Mouse (Mus musculus): ENCODE results near the gene Laptm5. TPM values are rescaled to one million over a fixed set of nuclear protein-coding genes. Genes with fewer than 3 reads are reported as not detected.

Gene Laptm5
- polyA plus RNA-seq, 1 experiment from 2014 or later: 21.6 TPM

DNA sequence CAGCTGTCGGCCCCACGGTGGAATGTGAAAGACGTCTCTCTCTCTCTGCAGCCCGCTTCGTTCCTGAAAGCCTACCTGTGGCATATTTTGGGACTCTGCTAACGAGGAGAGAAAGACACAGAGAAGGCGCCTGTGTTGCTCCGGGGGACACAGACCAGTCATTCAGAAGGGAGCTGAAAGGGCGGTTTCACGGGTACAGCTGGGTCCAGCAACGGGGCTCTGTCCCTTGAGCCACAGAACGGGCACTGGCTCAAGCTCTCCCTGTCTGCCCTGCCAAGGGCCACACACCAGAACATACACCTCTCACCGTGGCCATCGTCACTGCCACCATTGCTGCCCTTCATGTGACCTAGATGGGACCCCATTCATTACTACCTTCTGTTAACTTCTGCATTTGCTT is 29.7 kb downstream of the Laptm5 start:
- no peak for ATAC-seq (ENCODE audit: low FRiP score, low TSS enrichment)
- Histone ChIP-seq H3K4me2 (replicated peaks; ENCODE audit: low read depth, low read length) (no peak overlapping the region), H3K27me3 (ENCODE audit: insufficient read depth, low read length) (no peaks in the 10 kb centered on the region; the same call in 1 of the 2 replicates), H3K27ac (ENCODE audit: low read length) (no peak overlapping the region), H3K9ac (replicated peaks; ENCODE audit: low read length) (no peak overlapping the region), H3K4me1 (ENCODE audit: insufficient read depth, low read length) (no peaks in the 10 kb centered on the region), H3K9me3 (ENCODE audit: low read length) (no peaks in the 10 kb centered on the region), H3K4me3 (ENCODE audit: low read length) (no peak overlapping the region), H3K36me3 (ENCODE audit: insufficient read depth, low read length) (no peaks in the 10 kb centered on the region)
- WGBS: 65% methylated on average over 14 of the region's 14 CpGs

DNA sequence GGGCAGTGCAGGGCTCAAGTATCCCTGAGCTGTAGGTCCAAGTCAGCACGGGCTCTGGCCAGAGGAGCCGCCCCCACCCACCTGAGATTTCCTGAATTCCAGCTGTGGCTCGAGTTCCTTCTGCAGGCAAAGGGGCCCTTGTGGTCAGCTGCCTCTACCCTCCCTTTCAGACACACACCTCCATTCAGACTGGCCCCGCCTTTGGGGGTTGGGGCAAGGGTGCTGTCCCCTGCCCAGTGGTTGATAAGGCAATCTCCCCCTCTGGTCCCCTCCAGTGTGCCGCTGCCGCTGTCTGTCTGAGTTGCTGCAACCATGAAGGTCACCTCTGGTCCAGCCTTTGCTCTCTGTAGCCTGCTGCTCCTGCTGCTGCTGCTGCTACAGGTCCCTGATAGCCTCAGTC is 31.2 kb downstream of the Laptm5 start, which contains the start of gene Matn1:
Gene Matn1, plus strand, starts transcription at position 274 of the 400 bp plus-strand sequence.
- Histone ChIP-seq H3K9me3 (ENCODE audit: low read length) (no peaks in the 10 kb centered on the region), H3K27me3 (ENCODE audit: insufficient read depth, low read length) (no peaks in the 10 kb centered on the region; the same call in 1 of the 2 replicates), H3K4me1 (ENCODE audit: insufficient read depth, low read length) (no peaks in the 10 kb centered on the region), H3K27ac (ENCODE audit: low read length) (no peak within 1 kb of the TSS), H3K36me3 (ENCODE audit: insufficient read depth, low read length) (no peaks in the 10 kb centered on the region), H3K9ac (replicated peaks; ENCODE audit: low read length) (no peak within 1 kb of the TSS), H3K4me3 (ENCODE audit: low read length) (no peak within 1 kb of the TSS), H3K4me2 (replicated peaks; ENCODE audit: low read depth, low read length) (no peak within 1 kb of the TSS)
- no peak for ATAC-seq (ENCODE audit: low FRiP score, low TSS enrichment)
- WGBS: 28% methylated on average over 6 of the region's 6 CpGs

DNA sequence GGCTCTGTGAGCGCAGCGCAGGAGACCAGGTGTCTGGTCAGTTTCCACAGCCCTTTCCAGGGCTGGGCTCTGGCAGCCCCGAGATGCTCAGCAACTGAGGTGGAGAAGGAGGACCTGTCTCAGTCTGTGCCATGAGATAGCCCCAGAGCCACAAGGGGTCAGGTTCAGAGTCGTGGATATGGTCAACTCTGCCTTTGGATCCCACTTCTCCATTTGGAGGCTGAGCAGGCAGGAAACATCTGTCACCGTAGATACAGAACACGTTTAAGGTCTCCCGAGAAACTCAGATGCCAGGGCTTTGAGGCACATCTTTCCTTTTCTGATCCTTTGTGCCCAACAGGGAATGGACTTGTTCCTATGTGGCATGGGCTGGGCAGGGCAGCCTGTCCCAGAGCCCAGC is 31.9 kb downstream of the Laptm5 start:
- H3K4me3 ChIP-seq (ENCODE audit: low read length): no peak overlapping the region
- H3K4me1 ChIP-seq (ENCODE audit: insufficient read depth, low read length): no peaks in the 10 kb centered on the region
- WGBS: 75% methylated on average over 7 of the region's 7 CpGs
- no peak for ATAC-seq (ENCODE audit: low FRiP score, low TSS enrichment)
- no peaks in the 10 kb centered on the region for H3K9me3 ChIP-seq (ENCODE audit: low read length)
- no peak overlapping the region for H3K4me2 ChIP-seq (replicated peaks; ENCODE audit: low read depth, low read length)
- no peaks in the 10 kb centered on the region; the same call in 1 of the 2 replicates for H3K27me3 ChIP-seq (ENCODE audit: insufficient read depth, low read length)
- H3K9ac ChIP-seq (replicated peaks; ENCODE audit: low read length): no peak overlapping the region
- H3K36me3 ChIP-seq (ENCODE audit: insufficient read depth, low read length): no peaks in the 10 kb centered on the region
- H3K27ac ChIP-seq (ENCODE audit: low read length): no peak overlapping the region

DNA sequence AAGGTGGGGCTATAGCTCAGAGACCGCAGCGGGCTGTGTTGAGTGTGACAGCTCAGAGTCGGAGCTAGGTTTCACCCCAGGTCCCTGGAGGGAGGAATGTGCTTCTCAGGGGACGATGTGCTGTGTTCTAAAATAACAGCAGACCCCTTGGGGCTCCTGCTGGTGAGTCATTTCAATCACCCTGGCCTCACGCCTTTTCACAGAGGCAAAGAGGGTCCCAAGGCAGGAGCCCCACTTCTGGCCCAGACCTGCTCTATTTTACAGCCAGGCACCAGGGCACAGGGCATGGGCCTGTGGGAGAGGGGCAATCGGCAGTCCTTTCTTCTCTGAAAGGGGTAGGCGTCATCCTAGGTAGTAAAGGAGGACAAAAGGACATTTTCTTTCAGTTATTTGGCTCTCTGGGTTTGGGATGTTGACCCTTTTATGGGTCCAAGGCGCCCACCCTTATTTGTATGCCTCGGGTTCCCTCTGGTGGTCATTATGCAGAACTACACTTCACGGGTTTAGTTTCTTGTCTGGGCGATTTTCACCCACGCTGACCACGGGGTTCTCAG is 34.2 kb downstream of the Laptm5 start:
- no peak for ATAC-seq (ENCODE audit: low FRiP score, low TSS enrichment)
- H3K9me3 ChIP-seq (ENCODE audit: low read length): no peaks in the 10 kb centered on the region
- H3K9ac ChIP-seq (replicated peaks; ENCODE audit: low read length): no peak overlapping the region
- H3K4me1 ChIP-seq (ENCODE audit: insufficient read depth, low read length): no peaks in the 10 kb centered on the region
- H3K27ac ChIP-seq (ENCODE audit: low read length): no peak overlapping the region
- 15% methylated on average over 13 of the region's 13 CpGs for WGBS
- H3K4me3 ChIP-seq (ENCODE audit: low read length): no peak overlapping the region
- no peaks in the 10 kb centered on the region; the same call in 1 of the 2 replicates for H3K27me3 ChIP-seq (ENCODE audit: insufficient read depth, low read length)
- no peaks in the 10 kb centered on the region for H3K36me3 ChIP-seq (ENCODE audit: insufficient read depth, low read length)
- H3K4me2 ChIP-seq (replicated peaks; ENCODE audit: low read depth, low read length): no peak overlapping the region

DNA sequence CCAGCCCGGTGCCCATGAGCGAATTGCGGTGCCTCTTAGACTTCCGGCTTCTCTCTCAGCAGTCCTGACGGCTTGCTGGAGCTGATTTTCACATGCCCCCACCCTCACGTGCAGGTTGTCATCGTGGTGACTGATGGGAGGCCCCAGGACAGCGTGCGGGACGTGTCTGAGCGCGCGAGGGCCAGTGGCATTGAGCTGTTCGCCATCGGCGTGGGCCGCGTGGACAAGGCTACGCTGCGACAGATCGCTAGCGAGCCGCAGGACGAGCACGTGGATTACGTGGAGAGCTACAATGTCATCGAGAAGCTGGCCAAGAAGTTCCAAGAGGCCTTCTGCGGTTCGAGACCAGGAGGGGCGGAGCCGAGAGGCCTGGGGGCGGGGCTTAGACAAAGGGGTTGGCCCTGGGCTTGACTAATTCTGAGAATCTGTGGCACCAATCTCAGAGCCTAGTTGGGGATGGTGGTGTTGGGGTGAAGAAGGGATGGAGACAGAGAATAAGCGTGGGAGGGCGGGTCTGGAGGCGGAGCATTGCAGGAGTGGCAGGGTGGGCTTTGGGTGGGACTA is 37.0 kb downstream of the Laptm5 start:
- Histone ChIP-seq H3K4me2 (replicated peaks; ENCODE audit: low read depth, low read length) (no peak overlapping the region), H3K27ac (ENCODE audit: low read length) (no peak overlapping the region), H3K4me1 (ENCODE audit: insufficient read depth, low read length) (no peaks in the 10 kb centered on the region), H3K36me3 (ENCODE audit: insufficient read depth, low read length) (no peaks in the 10 kb centered on the region), H3K27me3 (ENCODE audit: insufficient read depth, low read length) (no peaks in the 10 kb centered on the region; the same call in 1 of the 2 replicates), H3K9ac (replicated peaks; ENCODE audit: low read length) (no peak overlapping the region), H3K9me3 (ENCODE audit: low read length) (no peaks in the 10 kb centered on the region), H3K4me3 (ENCODE audit: low read length) (no peak overlapping the region)
- 82% methylated on average over 35 of the region's 35 CpGs for WGBS
- no peak; the same call in 1 of the 2 replicates for ATAC-seq (ENCODE audit: low FRiP score, low TSS enrichment)

DNA sequence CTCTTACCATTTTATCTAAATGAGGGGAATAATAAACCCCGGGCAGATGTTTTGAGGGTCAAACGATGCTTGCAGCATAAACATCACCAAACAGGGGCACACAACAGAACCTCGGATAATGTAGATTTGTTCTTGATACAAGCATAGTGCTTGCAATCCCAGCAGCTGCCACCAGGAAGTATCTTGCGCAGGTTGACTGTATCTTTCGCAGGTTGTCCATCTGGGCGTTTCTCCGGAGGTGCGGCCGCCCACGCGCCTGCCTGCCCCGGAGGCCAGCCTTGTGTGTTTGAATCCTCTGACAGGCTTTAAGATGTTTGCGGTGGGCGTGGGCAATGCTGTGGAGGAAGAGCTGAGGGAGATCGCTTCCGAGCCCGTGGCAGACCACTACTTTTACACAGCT is 39.6 kb downstream of the Laptm5 start:
- H3K9ac ChIP-seq (replicated peaks; ENCODE audit: low read length): no peak overlapping the region
- no peak for ATAC-seq (ENCODE audit: low FRiP score, low TSS enrichment)
- no peak overlapping the region for H3K4me2 ChIP-seq (replicated peaks; ENCODE audit: low read depth, low read length)
- WGBS: 32% methylated on average over 17 of the region's 17 CpGs
- H3K27ac ChIP-seq (ENCODE audit: low read length): no peak overlapping the region
- no peaks in the 10 kb centered on the region for H3K36me3 ChIP-seq (ENCODE audit: insufficient read depth, low read length)
- H3K4me1 ChIP-seq (ENCODE audit: insufficient read depth, low read length): 0 out of 2 replicates have a peak, but pooled peaks cover 4% of the 10 kb centered on the region
- no peaks in the 10 kb centered on the region for H3K9me3 ChIP-seq (ENCODE audit: low read length)
- no peaks in the 10 kb centered on the region for H3K27me3 ChIP-seq (ENCODE audit: insufficient read depth, low read length)
- no peak overlapping the region for H3K4me3 ChIP-seq (ENCODE audit: low read length)

DNA sequence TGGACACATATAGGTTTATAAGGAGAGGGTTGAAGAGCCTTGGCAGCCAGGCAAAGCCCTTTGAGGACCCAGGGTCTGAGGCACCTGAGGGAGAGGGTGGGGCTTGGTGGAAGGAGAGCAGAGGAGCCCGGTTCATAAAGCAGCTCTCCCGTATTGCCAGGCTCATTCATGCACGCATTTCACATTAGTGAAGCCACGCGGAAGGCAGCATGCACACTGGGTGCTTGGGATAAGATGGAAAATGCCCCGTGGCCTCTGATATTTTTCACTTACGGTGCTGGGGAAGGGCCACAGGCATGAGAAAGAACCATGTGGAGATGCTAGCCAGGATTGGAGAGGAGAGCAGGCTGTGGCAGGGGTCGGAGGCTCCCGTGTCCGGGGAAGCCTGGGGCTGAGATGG is 44.2 kb downstream of the Laptm5 start:
- Histone ChIP-seq H3K27ac (ENCODE audit: low read length) (no peak overlapping the region), H3K9ac (replicated peaks; ENCODE audit: low read length) (0 out of 2 replicates have a peak overlapping the region, but pooled peaks have one; percentile 16), H3K9me3 (ENCODE audit: low read length) (no peaks in the 10 kb centered on the region), H3K4me3 (ENCODE audit: low read length) (no peak overlapping the region), H3K27me3 (ENCODE audit: insufficient read depth, low read length) (no peaks in the 10 kb centered on the region), H3K4me2 (replicated peaks; ENCODE audit: low read depth, low read length) (no peak overlapping the region), H3K36me3 (ENCODE audit: insufficient read depth, low read length) (no peaks in the 10 kb centered on the region), H3K4me1 (ENCODE audit: insufficient read depth, low read length) (0 out of 2 replicates have a peak, but pooled peaks cover 4% of the 10 kb centered on the region)
- ATAC-seq (ENCODE audit: low FRiP score, low TSS enrichment): no peak
- 55% methylated on average over 10 of the region's 10 CpGs for WGBS

DNA sequence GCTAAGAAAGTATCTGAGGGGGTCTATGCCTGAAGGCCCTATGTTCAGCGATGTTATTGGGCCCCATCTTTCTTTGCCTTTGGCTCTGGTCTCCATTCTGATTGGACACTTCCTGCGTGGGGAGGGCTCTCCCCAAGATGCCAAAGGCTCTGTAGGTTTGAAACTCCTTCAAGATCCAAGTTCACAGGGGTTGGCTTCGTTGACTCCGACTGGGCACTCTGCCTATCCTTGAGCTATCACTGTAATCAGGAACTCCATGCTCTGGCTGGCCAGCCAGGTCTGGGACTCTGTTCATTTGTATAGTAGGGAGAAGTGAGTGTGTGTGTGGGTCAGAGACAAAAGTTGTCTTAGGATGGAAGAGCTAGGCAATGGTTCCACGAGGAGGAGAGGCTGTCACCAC is 45.9 kb downstream of the Laptm5 start:
- Histone ChIP-seq H3K4me2 (replicated peaks; ENCODE audit: low read depth, low read length) (no peak overlapping the region), H3K27me3 (ENCODE audit: insufficient read depth, low read length) (no peaks in the 10 kb centered on the region), H3K36me3 (ENCODE audit: insufficient read depth, low read length) (no peaks in the 10 kb centered on the region), H3K9ac (replicated peaks; ENCODE audit: low read length) (no peak overlapping the region), H3K27ac (ENCODE audit: low read length) (no peak overlapping the region), H3K9me3 (ENCODE audit: low read length) (no peaks in the 10 kb centered on the region), H3K4me3 (ENCODE audit: low read length) (no peak overlapping the region), H3K4me1 (ENCODE audit: insufficient read depth, low read length) (0 out of 2 replicates have a peak, but pooled peaks cover 4% of the 10 kb centered on the region)
- ATAC-seq (ENCODE audit: low FRiP score, low TSS enrichment): no peak
- WGBS: 67% methylated on average over 5 of the region's 5 CpGs

DNA sequence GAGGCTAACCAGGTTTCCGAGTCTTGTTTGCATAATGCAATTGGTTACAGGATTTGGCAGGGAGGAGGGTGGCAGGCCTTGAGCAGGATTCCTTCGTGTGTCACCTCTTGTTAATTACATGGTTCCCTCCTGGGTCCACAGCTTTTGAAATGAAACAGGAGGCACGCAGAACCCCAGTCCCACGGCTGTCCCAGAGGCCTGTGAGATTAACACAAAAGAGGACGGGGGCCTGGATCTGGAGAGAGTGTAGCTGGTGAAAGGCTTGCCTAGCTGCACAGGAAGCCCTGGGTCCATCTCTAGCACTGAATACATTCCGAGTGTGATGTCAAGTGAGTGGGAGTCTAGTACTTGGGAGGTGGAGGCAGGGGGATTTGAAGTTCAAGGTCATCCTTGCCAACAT is 46.8 kb downstream of the Laptm5 start:
- H3K4me1 ChIP-seq (ENCODE audit: insufficient read depth, low read length): 0 out of 2 replicates have a peak, but pooled peaks cover 4% of the 10 kb centered on the region
- H3K27me3 ChIP-seq (ENCODE audit: insufficient read depth, low read length): no peaks in the 10 kb centered on the region
- H3K4me3 ChIP-seq (ENCODE audit: low read length): no peak overlapping the region
- no peaks in the 10 kb centered on the region for H3K9me3 ChIP-seq (ENCODE audit: low read length)
- ATAC-seq (ENCODE audit: low FRiP score, low TSS enrichment): no peak
- WGBS: 65% methylated on average over 6 of the region's 6 CpGs
- no peak overlapping the region for H3K27ac ChIP-seq (ENCODE audit: low read length)
- no peak overlapping the region for H3K4me2 ChIP-seq (replicated peaks; ENCODE audit: low read depth, low read length)
- no peak overlapping the region for H3K9ac ChIP-seq (replicated peaks; ENCODE audit: low read length)
- H3K36me3 ChIP-seq (ENCODE audit: insufficient read depth, low read length): no peaks in the 10 kb centered on the region

DNA sequence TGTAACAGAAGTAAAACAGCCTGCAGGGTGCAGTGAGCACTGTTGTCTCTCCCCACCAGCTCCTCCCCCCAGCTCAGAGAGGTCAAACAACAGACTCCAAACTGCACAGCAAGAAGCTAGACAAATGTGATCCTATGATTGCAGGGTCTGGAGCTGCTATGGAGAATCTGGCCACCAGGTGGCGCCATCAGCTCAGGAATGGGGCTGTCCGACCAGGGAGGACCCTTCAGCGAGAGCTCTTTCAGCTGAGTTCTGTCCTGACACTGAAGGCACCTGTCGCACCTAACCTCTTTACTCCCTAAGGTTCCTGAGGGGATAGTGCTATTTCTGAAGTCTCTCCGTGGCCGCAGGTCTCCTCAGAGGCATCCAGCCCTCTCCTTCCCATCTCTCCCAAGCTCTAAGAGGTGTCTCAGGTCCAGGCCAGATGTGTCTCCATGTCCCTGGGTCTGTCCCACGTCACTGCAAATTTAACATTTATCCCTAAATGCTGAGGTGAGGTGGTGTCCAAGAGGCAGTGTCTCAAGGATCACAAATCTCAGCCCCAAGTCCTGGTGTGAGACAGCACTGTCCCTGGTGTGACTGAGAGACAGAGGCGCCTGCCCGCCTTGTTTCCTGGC is 47.3 kb downstream of the Laptm5 start:
- Histone ChIP-seq H3K9ac (replicated peaks; ENCODE audit: low read length) (no peak overlapping the region), H3K4me2 (replicated peaks; ENCODE audit: low read depth, low read length) (no peak overlapping the region), H3K27ac (ENCODE audit: low read length) (no peak overlapping the region), H3K4me3 (ENCODE audit: low read length) (no peak overlapping the region), H3K4me1 (ENCODE audit: insufficient read depth, low read length) (0 out of 2 replicates have a peak, but pooled peaks cover 4% of the 10 kb centered on the region), H3K9me3 (ENCODE audit: low read length) (no peaks in the 10 kb centered on the region), H3K27me3 (ENCODE audit: insufficient read depth, low read length) (no peaks in the 10 kb centered on the region), H3K36me3 (ENCODE audit: insufficient read depth, low read length) (no peaks in the 10 kb centered on the region)
- WGBS: 28% methylated on average over 9 of the region's 9 CpGs
- ATAC-seq (ENCODE audit: low FRiP score, low TSS enrichment): peak; percentile 56; the same call in 1 of the 2 replicates
